Mouse (Mus musculus): ENCODE data around the gene Hnrnpf. TPM values are rescaled to one million over a fixed set of nuclear protein-coding genes. Genes with fewer than 3 reads are reported as not detected.
A peak's percentile ranks its signal among the peaks of the same experiment; 100 is the strongest.

The Hnrnpf gene
- polyA plus RNA-seq, 1 experiment from 2014 or later: 706 TPM

DNA sequence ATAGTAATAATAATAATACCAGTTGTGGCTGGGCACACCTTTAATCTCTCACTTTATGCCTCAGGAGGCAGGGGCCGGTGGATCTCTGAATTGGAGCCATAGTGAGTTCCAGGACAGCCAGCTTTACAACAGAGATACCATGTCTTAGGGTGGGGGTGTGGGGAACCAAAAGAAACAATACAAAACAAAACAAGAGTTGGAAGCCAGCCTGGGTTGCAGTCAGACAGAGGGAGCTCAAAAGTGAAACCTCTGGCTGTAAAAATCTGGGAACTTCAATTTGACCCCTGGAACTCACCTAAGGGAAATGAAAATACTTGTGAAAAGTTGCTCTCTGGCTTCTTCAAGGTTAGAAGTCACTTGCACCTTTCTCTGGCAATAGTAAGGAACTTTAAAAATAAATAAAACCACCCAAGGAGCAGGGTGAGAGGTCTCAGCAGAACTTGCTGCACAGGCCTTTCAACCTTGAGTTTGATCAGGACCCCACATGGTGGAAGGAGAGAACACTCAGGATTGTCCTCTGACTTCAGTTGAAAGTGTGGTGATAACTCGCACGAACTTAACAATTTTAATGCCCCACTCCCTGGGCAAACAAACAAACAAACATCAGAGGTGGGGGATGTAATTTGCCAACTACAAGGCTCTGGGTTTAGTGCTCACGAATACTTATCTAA lies 5.3 kb downstream of the Hnrnpf start:
- Histone ChIP-seq H3K27ac (peak overlapping the region; percentile 81), H3K36me3 (ENCODE audit: inconsistent target) (no peaks in the 10 kb centered on the region), H3K79me2 (ENCODE audit: inconsistent target) (peaks cover 28% of the 10 kb centered on the region), H3K4me3 (ENCODE audit: inconsistent target) (peak overlapping the region; percentile 57)
- 38% methylated on average over 4 of the region's 4 CpGs for WGBS (ENCODE audit: missing documents)

DNA sequence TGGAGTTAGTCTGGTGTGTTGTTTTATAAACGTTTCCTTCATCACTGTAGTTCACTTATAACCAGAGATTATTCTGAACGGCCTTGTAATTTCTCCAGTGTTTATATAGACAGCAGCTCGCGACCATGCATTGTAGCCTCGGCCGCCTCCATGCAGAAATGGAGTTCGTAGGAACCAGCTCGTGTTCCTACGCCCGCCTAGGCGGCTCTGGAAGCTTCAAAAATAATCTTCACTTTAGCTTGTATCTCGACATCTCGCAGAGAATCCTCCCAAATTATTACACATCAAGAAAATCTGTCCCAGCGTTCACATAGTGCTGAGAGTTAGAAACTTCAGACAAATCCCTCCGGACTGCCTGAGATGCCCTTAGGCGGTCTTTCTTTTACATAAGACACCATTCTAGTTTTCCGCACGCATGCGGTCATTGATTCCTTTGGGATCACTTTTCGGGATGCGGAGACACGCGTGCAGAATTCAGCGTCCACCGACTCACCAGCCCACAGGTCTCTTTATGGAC lies 5.9 kb downstream of the Hnrnpf start:
- Histone ChIP-seq H3K4me3 (ENCODE audit: inconsistent target) (peak overlapping the region; percentile 57), H3K79me2 (ENCODE audit: inconsistent target) (peaks cover 35% of the 10 kb centered on the region), H3K27ac (peak overlapping the region; percentile 81), H3K36me3 (ENCODE audit: inconsistent target) (no peaks in the 10 kb centered on the region)
- 2% methylated on average over 24 of the region's 25 CpGs for WGBS (ENCODE audit: missing documents)

DNA sequence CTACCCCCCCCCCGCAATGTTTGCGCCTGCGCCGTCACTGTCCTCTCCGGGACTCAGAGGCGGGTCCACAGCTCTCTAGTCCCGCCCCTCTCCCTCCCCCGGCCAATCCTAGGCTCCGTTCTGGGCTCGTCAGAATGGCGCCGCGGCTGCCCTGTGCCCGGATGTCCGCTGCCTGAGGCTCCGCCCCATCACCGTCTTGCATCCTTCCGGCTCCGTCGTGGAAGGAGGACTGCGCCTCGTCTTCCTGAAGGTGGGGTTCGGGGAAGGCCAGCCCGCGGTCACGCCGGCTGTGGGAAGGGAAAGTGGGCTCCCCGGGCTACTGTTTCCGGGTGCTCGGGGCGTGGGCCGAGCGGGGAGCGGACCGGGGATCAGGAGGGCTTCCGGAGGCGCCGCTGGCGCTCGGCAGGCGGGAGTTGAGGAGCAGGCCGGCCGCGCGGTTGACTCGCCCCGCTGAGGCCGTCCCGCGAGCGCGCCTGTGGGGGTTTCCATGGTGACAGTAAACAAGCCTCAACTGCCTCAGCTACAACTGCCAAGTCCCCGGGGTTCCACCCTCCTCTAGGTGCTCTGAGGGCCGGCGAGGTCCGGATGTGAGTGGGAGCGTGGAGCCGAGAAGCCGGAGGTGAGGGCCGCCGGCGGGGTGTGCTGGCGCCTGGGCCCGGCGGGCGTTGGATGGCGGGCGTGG lies 6.6 kb downstream of the Hnrnpf start:
- WGBS (ENCODE audit: missing documents): 1% methylated on average over 42 of the region's 68 CpGs
- H3K27ac ChIP-seq: peak overlapping the region; percentile 46; the same call in 1 of the 2 replicates
- no peaks in the 10 kb centered on the region for H3K36me3 ChIP-seq (ENCODE audit: inconsistent target)
- peaks cover 41% of the 10 kb centered on the region for H3K79me2 ChIP-seq (ENCODE audit: inconsistent target)
- peak overlapping the region; percentile 57 for H3K4me3 ChIP-seq (ENCODE audit: inconsistent target)

DNA sequence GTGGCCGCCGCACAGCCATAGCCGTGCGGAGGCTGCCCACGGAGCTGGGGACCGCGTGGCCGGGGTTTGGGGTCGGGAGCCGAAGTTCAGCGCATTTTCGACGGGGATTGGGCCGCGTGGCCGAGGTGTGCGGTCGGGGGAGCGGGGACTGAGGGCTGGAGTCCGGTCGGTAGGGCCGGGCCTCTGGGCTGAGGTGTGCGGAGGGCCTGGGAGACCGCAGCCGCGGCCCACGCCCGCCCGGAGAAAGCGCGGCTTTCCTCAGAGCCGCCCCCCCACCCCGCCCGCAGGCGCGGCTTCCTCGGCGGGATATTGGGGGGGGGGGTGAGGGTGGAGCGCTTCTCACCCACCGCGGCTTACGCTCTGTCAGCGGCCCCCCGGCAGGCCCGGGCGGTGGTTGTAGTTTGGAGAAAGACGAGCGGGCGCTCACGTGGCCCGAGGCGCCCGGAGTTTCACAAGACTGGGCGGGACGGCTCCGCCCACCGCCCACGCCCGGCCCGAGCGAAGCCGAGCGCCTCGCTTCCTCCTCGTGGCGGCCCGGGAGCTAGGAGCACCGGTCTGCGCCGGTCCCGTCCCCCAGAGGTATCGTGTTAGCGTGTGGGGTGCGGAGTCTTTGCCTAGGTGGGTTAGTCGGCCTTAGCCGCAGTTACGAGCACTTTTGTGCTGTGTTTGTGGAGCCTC lies 7.3 kb downstream of the Hnrnpf start:
- H3K36me3 ChIP-seq (ENCODE audit: inconsistent target): no peaks in the 10 kb centered on the region
- 1% methylated on average over 70 of the region's 77 CpGs for WGBS (ENCODE audit: missing documents)
- peak overlapping the region; percentile 54 for H3K27ac ChIP-seq
- peak overlapping the region; percentile 77 for H3K4me3 ChIP-seq (ENCODE audit: inconsistent target)
- peaks cover 49% of the 10 kb centered on the region for H3K79me2 ChIP-seq (ENCODE audit: inconsistent target)

GRCm38 (mm10) chr6:117907979-117908355 lies 7.8 kb downstream of the Hnrnpf start:
- H3K27ac ChIP-seq: peak overlapping the region; percentile 54
- under 1% methylated on average over 26 of the region's 26 CpGs for WGBS (ENCODE audit: missing documents)
- H3K79me2 ChIP-seq (ENCODE audit: inconsistent target): peaks cover 54% of the 10 kb centered on the region
- no peaks in the 10 kb centered on the region for H3K36me3 ChIP-seq (ENCODE audit: inconsistent target)
- H3K4me3 ChIP-seq (ENCODE audit: inconsistent target): peak overlapping the region; percentile 77

DNA sequence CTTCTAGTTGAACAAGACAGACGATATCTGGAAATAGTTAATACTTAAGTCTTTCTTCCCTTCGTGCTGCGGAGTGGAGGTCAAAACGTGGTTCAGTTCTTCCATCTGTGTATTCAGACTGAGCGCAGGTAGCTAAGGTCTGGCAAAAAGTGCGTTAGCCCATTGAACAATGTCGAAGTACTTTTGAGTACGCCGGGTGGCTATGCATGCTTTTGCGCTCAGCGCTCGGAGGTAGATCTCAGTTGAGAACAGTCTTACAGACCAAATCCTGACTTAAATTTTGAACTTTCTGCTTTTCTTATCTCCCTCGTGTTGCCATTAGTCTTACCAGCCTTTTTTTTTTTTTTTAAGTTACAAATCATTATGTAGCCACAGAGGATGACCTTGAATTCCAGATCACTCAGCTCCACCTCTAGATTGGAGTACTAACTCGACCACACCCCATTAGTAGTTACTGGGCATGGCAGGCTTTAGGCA lies 8.3 kb downstream of the Hnrnpf start:
- Histone ChIP-seq H3K27ac (peak overlapping the region; percentile 54), H3K4me3 (ENCODE audit: inconsistent target) (peak overlapping the region; percentile 77), H3K36me3 (ENCODE audit: inconsistent target) (no peaks in the 10 kb centered on the region), H3K79me2 (ENCODE audit: inconsistent target) (peaks cover 59% of the 10 kb centered on the region)
- 1% methylated on average over 13 of the region's 14 CpGs for WGBS (ENCODE audit: missing documents)

- Histone ChIP-seq H3K79me2 (ENCODE audit: inconsistent target) (peaks cover 76% of the 10 kb centered on the region), H3K4me3 (ENCODE audit: inconsistent target) (peak overlapping the region; percentile 77; the same call in 1 of the 2 replicates), H3K27ac (no peak overlapping the region), H3K36me3 (ENCODE audit: inconsistent target) (no peaks in the 10 kb centered on the region)
- WGBS (ENCODE audit: missing documents): 71% methylated on average over 6 of the region's 6 CpGs
Observed at GRCm38 (mm10) chr6:117910120-117910661, 10.1 kb downstream of the Hnrnpf start.

DNA sequence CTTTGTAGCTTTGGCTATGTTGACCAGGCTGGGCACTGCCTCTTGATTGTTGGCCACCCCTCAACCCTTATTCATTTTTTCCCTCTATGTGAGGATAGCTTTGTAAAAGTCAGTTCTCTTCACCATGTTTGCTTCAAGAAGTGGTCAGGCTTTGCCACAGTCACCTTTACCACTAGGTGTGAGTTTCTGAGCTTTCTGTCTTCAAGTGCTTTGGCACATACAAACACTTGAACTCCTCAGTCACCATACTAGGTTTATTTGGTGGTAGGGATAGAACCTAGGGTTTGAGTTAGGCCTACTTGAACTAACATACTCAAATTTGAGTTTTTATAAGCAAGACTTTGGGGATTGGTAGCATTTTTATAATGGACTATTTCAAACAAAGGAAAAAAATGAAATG lies 14.4 kb downstream of the Hnrnpf start:
- Histone ChIP-seq H3K27ac (no peak overlapping the region), H3K36me3 (ENCODE audit: inconsistent target) (no peaks in the 10 kb centered on the region), H3K4me3 (ENCODE audit: inconsistent target) (no peak overlapping the region)

DNA sequence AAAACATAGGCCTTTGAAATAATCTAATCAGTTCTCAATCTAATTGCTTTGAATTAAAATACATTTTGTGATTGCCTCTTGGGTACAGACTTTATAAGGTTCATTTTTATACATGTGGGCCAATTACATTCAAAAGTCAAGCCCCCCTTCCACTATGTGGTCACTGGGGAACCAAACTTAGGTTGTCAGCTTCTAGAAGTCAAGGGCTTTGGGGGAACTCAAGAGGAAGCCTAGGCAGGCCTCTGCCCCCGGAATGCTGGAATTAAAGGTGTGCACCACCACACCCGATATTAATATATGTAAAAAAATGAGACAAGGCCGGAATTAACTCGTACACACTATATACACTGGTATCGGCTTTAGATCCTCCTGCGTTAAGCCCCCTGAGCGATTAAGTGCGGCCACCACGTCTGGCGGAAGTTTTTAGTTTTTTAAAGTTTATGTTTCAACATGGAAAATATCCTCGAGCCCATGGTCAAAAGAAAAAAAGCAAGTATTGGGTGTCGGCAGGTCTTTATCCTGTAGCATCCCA lies 16.1 kb downstream of the Hnrnpf start:
- WGBS (ENCODE audit: missing documents): 3% methylated on average over 12 of the region's 12 CpGs
- Histone ChIP-seq H3K79me2 (ENCODE audit: inconsistent target) (peaks cover 97% of the 10 kb centered on the region), H3K36me3 (ENCODE audit: inconsistent target) (no peaks in the 10 kb centered on the region)

More for the DNA sequence above, 14.4 kb downstream of the Hnrnpf start:
- peaks cover 97% of the 10 kb centered on the region for H3K79me2 ChIP-seq (ENCODE audit: inconsistent target)

GRCm38 (mm10) chr6:117916737-117917426 lies 16.8 kb downstream of the Hnrnpf start:
- WGBS (ENCODE audit: missing documents): under 1% methylated on average over 56 of the region's 62 CpGs
- peak overlapping the region; percentile 70 for H3K4me3 ChIP-seq (ENCODE audit: inconsistent target)
- H3K36me3 ChIP-seq (ENCODE audit: inconsistent target): peaks cover 4% of the 10 kb centered on the region; the same call in 1 of the 2 replicates
- H3K27ac ChIP-seq: peak overlapping the region; percentile 87
- H3K79me2 ChIP-seq (ENCODE audit: inconsistent target): peaks cover 97% of the 10 kb centered on the region

More for the DNA sequence above, 16.1 kb downstream of the Hnrnpf start:
- Histone ChIP-seq H3K4me3 (ENCODE audit: inconsistent target) (peak overlapping the region; percentile 70), H3K27ac (peak overlapping the region; percentile 87)

GRCm38 (mm10) chr6:117917576-117917975 lies 17.5 kb downstream of the Hnrnpf start:
- H3K79me2 ChIP-seq (ENCODE audit: inconsistent target): peaks cover 97% of the 10 kb centered on the region
- under 1% methylated on average over 21 of the region's 21 CpGs for WGBS (ENCODE audit: missing documents)
- H3K4me3 ChIP-seq (ENCODE audit: inconsistent target): peak overlapping the region; percentile 70
- H3K36me3 ChIP-seq (ENCODE audit: inconsistent target): peaks cover 11% of the 10 kb centered on the region; the same call in 1 of the 2 replicates
- H3K27ac ChIP-seq: peak overlapping the region; percentile 87

GRCm38 (mm10) chr6:117918043-117918442 lies 17.9 kb downstream of the Hnrnpf start:
- Histone ChIP-seq H3K36me3 (ENCODE audit: inconsistent target) (peaks cover 14% of the 10 kb centered on the region; the same call in 1 of the 2 replicates), H3K79me2 (ENCODE audit: inconsistent target) (peaks cover 97% of the 10 kb centered on the region), H3K27ac (peak overlapping the region; percentile 87), H3K4me3 (ENCODE audit: inconsistent target) (peak overlapping the region; percentile 70)
- 3% methylated on average over 5 of the region's 5 CpGs for WGBS (ENCODE audit: missing documents)

DNA sequence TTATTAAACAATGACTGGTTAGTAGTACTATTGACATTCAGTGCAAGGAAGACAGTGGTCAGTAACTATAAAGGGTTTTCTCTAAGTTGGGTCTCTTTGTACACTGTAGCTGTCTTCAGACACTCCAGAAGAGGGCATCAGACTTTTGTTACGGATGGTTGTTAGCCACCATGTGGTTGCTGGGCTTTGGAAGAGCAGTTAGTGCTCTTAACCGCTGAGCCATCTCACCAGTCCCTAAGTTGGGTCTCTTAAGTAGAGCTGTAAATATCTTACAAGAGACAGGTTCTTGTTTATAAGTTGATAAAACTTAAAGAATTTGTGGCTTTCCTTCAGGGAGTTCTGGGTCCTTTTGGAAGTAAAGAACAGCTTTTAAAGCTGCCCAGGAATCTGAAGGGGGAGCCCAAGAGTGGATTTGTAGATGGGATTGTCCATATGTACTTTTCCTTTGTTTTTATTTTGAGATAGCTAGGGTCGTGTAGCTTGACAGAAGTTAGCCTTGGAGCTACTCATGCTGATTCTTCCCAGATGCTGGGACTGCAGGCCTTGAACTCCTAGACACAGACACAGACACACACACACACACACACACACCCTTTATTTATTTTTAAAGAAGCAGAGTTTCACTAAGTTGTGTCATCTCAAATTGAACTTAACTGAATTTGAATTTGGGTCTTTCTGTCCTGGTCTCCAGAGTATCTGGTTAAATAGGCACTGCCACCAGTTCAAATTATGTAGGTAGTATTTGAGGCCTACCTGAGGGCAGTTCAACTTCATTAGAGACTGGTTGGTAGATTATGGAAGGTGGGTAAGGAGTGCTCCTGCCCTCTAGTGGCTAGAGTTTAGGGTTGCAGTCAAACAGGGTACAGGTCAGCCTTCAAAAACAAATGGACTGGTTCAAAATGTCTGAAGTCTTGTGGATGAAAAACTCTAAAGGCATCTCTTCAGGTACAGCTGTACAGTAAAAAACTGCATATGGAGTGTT lies 20.8 kb downstream of the Hnrnpf start:
- WGBS (ENCODE audit: missing documents): 44% methylated on average over 3 of the region's 3 CpGs
- H3K4me3 ChIP-seq (ENCODE audit: inconsistent target): no peak overlapping the region
- peaks cover 77% of the 10 kb centered on the region for H3K79me2 ChIP-seq (ENCODE audit: inconsistent target)
- no peak overlapping the region for H3K27ac ChIP-seq
- H3K36me3 ChIP-seq (ENCODE audit: inconsistent target): peaks cover 19% of the 10 kb centered on the region; the same call in 1 of the 2 replicates

All from macrophage (primary cell).